8 mouse cellular contexts compared by ENCODE assay signal in genomic region chr11:69431829-69432639, GRCm38 (mm10). TPM values are rescaled to one million over a fixed set of nuclear protein-coding genes. Genes with fewer than 3 reads are reported as not detected.
DNase-seq lines count a peak whose midpoint lies in the region; ATAC-seq and TF ChIP-seq lines count a peak whose summit lies in the region.

No protein-coding gene starts in this region.

- H3K9me3 ChIP-seq in ES-E14 (ENCODE audit: control insufficient read depth, insufficient read depth, low read depth, low read length): no peaks in the 10 kb centered on the region
- H3K9me3 ChIP-seq in forebrain, embryonic 15.5 days: no peaks in the 10 kb centered on the region
- H3K9me3 ChIP-seq in lung, embryonic 14.5 days (ENCODE audit: low read depth, low read length): no peaks in the 10 kb centered on the region
- no peaks in the 10 kb centered on the region for H3K9me3 ChIP-seq in neural tube, embryonic 15.5 days (replicated peaks)

- peak overlapping the region; percentile 14; the same call in 1 of the 2 replicates for H3K4me2 ChIP-seq in forebrain, embryonic 15.5 days (replicated peaks)
- H3K4me2 ChIP-seq in lung, embryonic 14.5 days: peak overlapping the region; percentile 42
- H3K4me2 ChIP-seq in neural tube, embryonic 15.5 days: peak overlapping the region; percentile 31; the same call in 1 of the 2 replicates

- H3K27ac ChIP-seq in ES-E14 (ENCODE audit: insufficient read depth, low read depth, low read length, poor library complexity, severe bottlenecking): no peak overlapping the region
- 0 out of 2 replicates have a peak overlapping the region, but pooled peaks have one; percentile 18 for H3K27ac ChIP-seq in forebrain, embryonic 15.5 days (replicated peaks)
- no peak overlapping the region for H3K27ac ChIP-seq in lung, embryonic 14.5 days (ENCODE audit: low read depth)
- H3K27ac ChIP-seq in neural tube, embryonic 15.5 days (replicated peaks): no peak overlapping the region

- ATAC-seq in forebrain, embryonic 15.5 days (replicated peaks): peak; percentile 66; the same call in 1 of the 2 replicates
- ATAC-seq in hematopoietic stem cell, adult 5-6 weeks (replicated peaks in 1 of 2; ENCODE audit: insufficient read depth in 1 of 2, low FRiP score in 2 of 2, low TSS enrichment in 1 of 2, low read depth in 1 of 2, poor library complexity in 2 of 2, severe bottlenecking in 2 of 2): peak; percentile 85 to 92
- ATAC-seq in lung, embryonic 14.5 days (ENCODE audit: insufficient read depth): peak; percentile 74
- peak; percentile 74 for ATAC-seq in neural tube, embryonic 15.5 days (ENCODE audit: low FRiP score)

- in situ Hi-C loops in ES-E14 (cut with MboI; ENCODE audit: low sequenced_read_pairs in 2 of 2, unreplicated experiment in 2 of 2): no loop called here

- H3K9ac ChIP-seq in ES-E14 (ENCODE audit: insufficient read depth, low read depth, low read length, poor library complexity, severe bottlenecking): no peak overlapping the region
- H3K9ac ChIP-seq in forebrain, embryonic 15.5 days (replicated peaks): no peak overlapping the region
- H3K9ac ChIP-seq in lung, embryonic 14.5 days: no peak overlapping the region
- H3K9ac ChIP-seq in neural tube, embryonic 15.5 days (replicated peaks): no peak overlapping the region

- H3K4me1 ChIP-seq in ES-E14 (ENCODE audit: control insufficient read depth in 2 of 2, insufficient read depth in 2 of 2, low read length in 2 of 2, poor library complexity in 1 of 2): peaks cover 0 to 8% of the 10 kb centered on the region in 2 experiments; a peak in 2 of 4 replicates
- H3K4me1 ChIP-seq in forebrain, embryonic 15.5 days: peaks cover 4% of the 10 kb centered on the region
- no peaks in the 10 kb centered on the region for H3K4me1 ChIP-seq in lung, embryonic 14.5 days (ENCODE audit: insufficient read depth)
- H3K4me1 ChIP-seq in neural tube, embryonic 15.5 days: peaks cover 3% of the 10 kb centered on the region; the same call in 1 of the 2 replicates

- 29% methylated on average over 11 of the region's 11 CpGs for WGBS in forebrain, embryonic 15.5 days
- 33% methylated on average over 11 of the region's 11 CpGs for WGBS in lung, embryonic 14.5 days
- WGBS in neural tube, embryonic 15.5 days: 32% methylated on average over 11 of the region's 11 CpGs

- peak; percentile 91 for TF ChIP-seq CTCF in lung, embryonic 14.5 days (IDR thresholded peaks at IDR 0.05; ENCODE audit: low read depth)

- DNase-seq in ES-E14 (ENCODE audit: low read depth, low spot score): no peak
- DNase-seq in cerebellum, adult 11-12 months: peak; percentile 87
- peak; percentile 59 to 86 for DNase-seq in layer of hippocampus, adult 18-20 months (ENCODE audit: low spot score in 2 of 2)
- DNase-seq in lung, embryonic 14.5 days: peak; percentile 94
- DNase-seq in thymus, postnatal 10 days (ENCODE audit: low spot score in 2 of 2): peak; percentile 62 to 81

- H3K27me3 ChIP-seq in forebrain, embryonic 15.5 days: no peaks in the 10 kb centered on the region
- H3K27me3 ChIP-seq in lung, embryonic 14.5 days (ENCODE audit: insufficient read depth, low read length): no peaks in the 10 kb centered on the region
- no peaks in the 10 kb centered on the region for H3K27me3 ChIP-seq in neural tube, embryonic 15.5 days (replicated peaks)

- no peaks in the 10 kb centered on the region for H3K36me3 ChIP-seq in ES-E14 (ENCODE audit: control insufficient read depth, insufficient read depth, low read length, poor library complexity, severe bottlenecking)
- H3K36me3 ChIP-seq in forebrain, embryonic 15.5 days: no peaks in the 10 kb centered on the region
- H3K36me3 ChIP-seq in lung, embryonic 14.5 days (ENCODE audit: insufficient read depth): no peaks in the 10 kb centered on the region
- H3K36me3 ChIP-seq in neural tube, embryonic 15.5 days: no peaks in the 10 kb centered on the region

- no peak overlapping the region for H3K4me3 ChIP-seq in ES-E14 (ENCODE audit: insufficient read depth in 1 of 2, low read depth in 1 of 2, low read length in 2 of 2, poor library complexity in 1 of 2, severe bottlenecking in 1 of 2)
- no peak overlapping the region for H3K4me3 ChIP-seq in forebrain, embryonic 15.5 days
- no peak overlapping the region for H3K4me3 ChIP-seq in lung, embryonic 14.5 days (ENCODE audit: low read depth, low read length)
- no peak overlapping the region for H3K4me3 ChIP-seq in neural tube, embryonic 15.5 days (replicated peaks)

TF ChIP-seq in ES-E14, 5 proteins besides CTCF, POLR2A, EP300 and RAD21:
- TF ChIP-seq ZC3H11A (IDR thresholded peaks at IDR 0.05; ENCODE audit: borderline replicate concordance, low read depth, low read length) (peak; percentile 75), CHD2 (IDR thresholded peaks at IDR 0.05; ENCODE audit: low read depth, low read length) (no peak)

RNA-seq across cellular contexts. Expression of gene Kdm6b, which starts 18.6 kb away (rescaled TPM):
- 7.9 and 9.4 TPM in 2 replicates for total RNA-seq in ES-E14 (2012; rRNA removed)
- polyA plus RNA-seq in forebrain, embryonic 15.5 days (2015; fragmentation: Nextera tagmentation; extraction: Ambion mirVana): 56.6 and 58.9 TPM in 2 replicates
- 4.4 and 12.4 TPM in 2 replicates for total RNA-seq in hematopoietic stem cell, adult 5-6 weeks (2017)
- 10 to 100 TPM; 35.7 to 39.3 TPM for total RNA-seq in layer of hippocampus, adult 18-20 months (2021)
- polyA plus RNA-seq in lung, embryonic 14.5 days (2014; fragmentation: Nextera tagmentation; extraction: Ambion mirVana): 22.9 and 24.4 TPM in 2 replicates
- polyA plus RNA-seq in neural tube, embryonic 15.5 days (2015; fragmentation: Nextera tagmentation; extraction: Ambion mirVana): 29.4 and 32.6 TPM in 2 replicates

RNA-seq across cellular contexts. Expression of gene Tmem88, which starts 34.0 kb away (rescaled TPM):
- total RNA-seq in ES-E14 (2012; rRNA removed): 23.9 and 43.3 TPM in 2 replicates
- polyA plus RNA-seq in forebrain, embryonic 15.5 days (2015; fragmentation: Nextera tagmentation; extraction: Ambion mirVana): 5.9 and 6.7 TPM in 2 replicates
- total RNA-seq in hematopoietic stem cell, adult 5-6 weeks (2017): 0.74 and 1.5 TPM in 2 replicates
- 1 to 10 TPM; 2.5 to 2.7 TPM for total RNA-seq in layer of hippocampus, adult 18-20 months (2021)
- polyA plus RNA-seq in lung, embryonic 14.5 days (2014; fragmentation: Nextera tagmentation; extraction: Ambion mirVana): 37.5 and 39.1 TPM in 2 replicates
- polyA plus RNA-seq in neural tube, embryonic 15.5 days (2015; fragmentation: Nextera tagmentation; extraction: Ambion mirVana): 6.2 and 9.1 TPM in 2 replicates

RNA-seq across cellular contexts. Expression of gene Cyb5d1, which starts 36.6 kb away (rescaled TPM):
- total RNA-seq in ES-E14 (2012; rRNA removed): 18.8 and 29.0 TPM in 2 replicates
- 44.3 and 45.9 TPM in 2 replicates for polyA plus RNA-seq in forebrain, embryonic 15.5 days (2015; fragmentation: Nextera tagmentation; extraction: Ambion mirVana)
- total RNA-seq in hematopoietic stem cell, adult 5-6 weeks (2017): 59.7 and 69.7 TPM in 2 replicates
- total RNA-seq in layer of hippocampus, adult 18-20 months (2021): 10 to 100 TPM; 47.8 to 51.2 TPM
- polyA plus RNA-seq in lung, embryonic 14.5 days (2014; fragmentation: Nextera tagmentation; extraction: Ambion mirVana): 26.8 and 27.2 TPM in 2 replicates
- 29.7 and 31.5 TPM in 2 replicates for polyA plus RNA-seq in neural tube, embryonic 15.5 days (2015; fragmentation: Nextera tagmentation; extraction: Ambion mirVana)

RNA-seq across cellular contexts. Expression of gene Naa38, which starts 36.7 kb away (rescaled TPM):
- 191 and 202 TPM in 2 replicates for total RNA-seq in ES-E14 (2012; rRNA removed)
- 89.4 and 91.9 TPM in 2 replicates for polyA plus RNA-seq in forebrain, embryonic 15.5 days (2015; fragmentation: Nextera tagmentation; extraction: Ambion mirVana)
- total RNA-seq in hematopoietic stem cell, adult 5-6 weeks (2017): 93.2 and 152 TPM in 2 replicates
- 100 to 1,000 TPM; 107 to 123 TPM for total RNA-seq in layer of hippocampus, adult 18-20 months (2021)
- polyA plus RNA-seq in lung, embryonic 14.5 days (2014; fragmentation: Nextera tagmentation; extraction: Ambion mirVana): 169 and 173 TPM in 2 replicates
- 130 and 132 TPM in 2 replicates for polyA plus RNA-seq in neural tube, embryonic 15.5 days (2015; fragmentation: Nextera tagmentation; extraction: Ambion mirVana)
